Mouse (Mus musculus): Measurements from ENCODE around the gene Gnai3. TPM values are rescaled to one million over a fixed set of nuclear protein-coding genes. Genes with fewer than 3 reads are reported as not detected.

The Gnai3 gene
- polyA plus RNA-seq, 1 experiment from 2014 or later = 199 TPM

- H3K4me1 ChIP-seq (replicated peaks; ENCODE audit: control insufficient read depth, insufficient read depth, low read length) = no peaks in the 10 kb centered on the region
- ATAC-seq (ENCODE audit: low FRiP score) = no peak
- H3K4me3 ChIP-seq (ENCODE audit: low read depth, low read length) = no peak overlapping the region
- no peak overlapping the region for H3K4me2 ChIP-seq (replicated peaks; ENCODE audit: low read depth, low read length)
- no peak overlapping the region for H3K9ac ChIP-seq (ENCODE audit: low read depth, low read length)
- WGBS = 89% methylated on average over 3 of the region's 3 CpGs
- H3K27me3 ChIP-seq (ENCODE audit: control insufficient read depth, insufficient read depth, low read length) = no peaks in the 10 kb centered on the region
- no peaks in the 10 kb centered on the region for H3K36me3 ChIP-seq (ENCODE audit: control insufficient read depth, insufficient read depth, low read length)
- no peak overlapping the region for H3K27ac ChIP-seq (ENCODE audit: low read depth, low read length)
- H3K9me3 ChIP-seq (ENCODE audit: control insufficient read depth, low read length) = no peaks in the 10 kb centered on the region
- DNase-seq (ENCODE audit: low spot score) = no peak
Measured at GRCm38 (mm10) chr3:108126327-108126726, 19.6 kb downstream of the Gnai3 start.

GRCm38 (mm10) chr3:108124131-108124530 lies 21.8 kb downstream of the Gnai3 start:
- H3K36me3 ChIP-seq (ENCODE audit: control insufficient read depth, insufficient read depth, low read length) = no peaks in the 10 kb centered on the region
- no peak for ATAC-seq (ENCODE audit: low FRiP score)
- 75% methylated on average over 1 of the region's 1 CpGs for WGBS

GRCm38 (mm10) chr3:108123242-108123641 lies 22.7 kb downstream of the Gnai3 start:
- H3K27ac ChIP-seq (ENCODE audit: low read depth, low read length) = no peak overlapping the region
- DNase-seq (ENCODE audit: low spot score) = no peak
- no peak overlapping the region for H3K4me3 ChIP-seq (ENCODE audit: low read depth, low read length)
- ATAC-seq (ENCODE audit: low FRiP score) = no peak
- no peak overlapping the region for H3K4me2 ChIP-seq (replicated peaks; ENCODE audit: low read depth, low read length)
- H3K36me3 ChIP-seq (ENCODE audit: control insufficient read depth, insufficient read depth, low read length) = no peaks in the 10 kb centered on the region
- WGBS = 95% methylated on average over 5 of the region's 5 CpGs
- H3K27me3 ChIP-seq (ENCODE audit: control insufficient read depth, insufficient read depth, low read length) = no peaks in the 10 kb centered on the region
- no peak overlapping the region for H3K9ac ChIP-seq (ENCODE audit: low read depth, low read length)
- no peaks in the 10 kb centered on the region for H3K9me3 ChIP-seq (ENCODE audit: control insufficient read depth, low read length)
- H3K4me1 ChIP-seq (replicated peaks; ENCODE audit: control insufficient read depth, insufficient read depth, low read length) = no peaks in the 10 kb centered on the region

More at GRCm38 (mm10) chr3:108124131-108124530, 21.8 kb downstream of the Gnai3 start:
- H3K9me3 ChIP-seq (ENCODE audit: control insufficient read depth, low read length) = no peaks in the 10 kb centered on the region
- no peak overlapping the region for H3K4me3 ChIP-seq (ENCODE audit: low read depth, low read length)
- H3K4me1 ChIP-seq (replicated peaks; ENCODE audit: control insufficient read depth, insufficient read depth, low read length) = no peaks in the 10 kb centered on the region
- no peak overlapping the region for H3K9ac ChIP-seq (ENCODE audit: low read depth, low read length)
- no peak overlapping the region for H3K27ac ChIP-seq (ENCODE audit: low read depth, low read length)
- no peak overlapping the region for H3K4me2 ChIP-seq (replicated peaks; ENCODE audit: low read depth, low read length)
- no peaks in the 10 kb centered on the region for H3K27me3 ChIP-seq (ENCODE audit: control insufficient read depth, insufficient read depth, low read length)
- no peak for DNase-seq (ENCODE audit: low spot score)

GRCm38 (mm10) chr3:108121101-108121500 lies 24.8 kb downstream of the Gnai3 start:
- H3K4me3 ChIP-seq (ENCODE audit: low read depth, low read length) = no peak overlapping the region
- ATAC-seq (ENCODE audit: low FRiP score) (no peak), DNase-seq (ENCODE audit: low spot score) (no peak)
- no peaks in the 10 kb centered on the region for H3K4me1 ChIP-seq (replicated peaks; ENCODE audit: control insufficient read depth, insufficient read depth, low read length)
- H3K9me3 ChIP-seq (ENCODE audit: control insufficient read depth, low read length) = no peaks in the 10 kb centered on the region
- H3K4me2 ChIP-seq (replicated peaks; ENCODE audit: low read depth, low read length) = no peak overlapping the region
- H3K27me3 ChIP-seq (ENCODE audit: control insufficient read depth, insufficient read depth, low read length) = no peaks in the 10 kb centered on the region
- 0 out of 2 replicates have a peak, but pooled peaks cover 3% of the 10 kb centered on the region for H3K36me3 ChIP-seq (ENCODE audit: control insufficient read depth, insufficient read depth, low read length)
- 87% methylated on average over 3 of the region's 3 CpGs for WGBS
- no peak overlapping the region for H3K9ac ChIP-seq (ENCODE audit: low read depth, low read length)
- H3K27ac ChIP-seq (ENCODE audit: low read depth, low read length) = no peak overlapping the region

GRCm38 (mm10) chr3:108117465-108117864 lies 28.5 kb downstream of the Gnai3 start:
- Histone ChIP-seq H3K9ac (ENCODE audit: low read depth, low read length) (no peak overlapping the region), H3K4me1 (replicated peaks; ENCODE audit: control insufficient read depth, insufficient read depth, low read length) (no peaks in the 10 kb centered on the region), H3K4me3 (ENCODE audit: low read depth, low read length) (no peak overlapping the region), H3K36me3 (ENCODE audit: control insufficient read depth, insufficient read depth, low read length) (0 out of 2 replicates have a peak, but pooled peaks cover 4% of the 10 kb centered on the region), H3K27ac (ENCODE audit: low read depth, low read length) (no peak overlapping the region), H3K27me3 (ENCODE audit: control insufficient read depth, insufficient read depth, low read length) (no peaks in the 10 kb centered on the region), H3K4me2 (replicated peaks; ENCODE audit: low read depth, low read length) (no peak overlapping the region), H3K9me3 (ENCODE audit: control insufficient read depth, low read length) (no peaks in the 10 kb centered on the region)
- ATAC-seq (ENCODE audit: low FRiP score) (no peak), DNase-seq (ENCODE audit: low spot score) (no peak)
- 94% methylated on average over 6 of the region's 6 CpGs for WGBS

- Histone ChIP-seq H3K9ac (ENCODE audit: low read depth, low read length) (no peak overlapping the region), H3K9me3 (ENCODE audit: control insufficient read depth, low read length) (no peaks in the 10 kb centered on the region), H3K27me3 (ENCODE audit: control insufficient read depth, insufficient read depth, low read length) (no peaks in the 10 kb centered on the region), H3K36me3 (ENCODE audit: control insufficient read depth, insufficient read depth, low read length) (0 out of 2 replicates have a peak, but pooled peaks cover 7% of the 10 kb centered on the region), H3K27ac (ENCODE audit: low read depth, low read length) (no peak overlapping the region), H3K4me2 (replicated peaks; ENCODE audit: low read depth, low read length) (no peak overlapping the region), H3K4me1 (replicated peaks; ENCODE audit: control insufficient read depth, insufficient read depth, low read length) (no peaks in the 10 kb centered on the region), H3K4me3 (ENCODE audit: low read depth, low read length) (no peak overlapping the region)
- DNase-seq (ENCODE audit: low spot score) (no peak), ATAC-seq (ENCODE audit: low FRiP score) (no peak)
- WGBS = 93% methylated on average over 7 of the region's 7 CpGs
Measured at GRCm38 (mm10) chr3:108113591-108114289, 32.2 kb downstream of the Gnai3 start.

- 0 out of 2 replicates have a peak, but pooled peaks cover 7% of the 10 kb centered on the region for H3K36me3 ChIP-seq (ENCODE audit: control insufficient read depth, insufficient read depth, low read length)
Measured at GRCm38 (mm10) chr3:108112666-108113065, 33.3 kb downstream of the Gnai3 start.

GRCm38 (mm10) chr3:108112246-108112645 lies 33.7 kb downstream of the Gnai3 start:
- Histone ChIP-seq H3K4me2 (replicated peaks; ENCODE audit: low read depth, low read length) (no peak overlapping the region), H3K9ac (ENCODE audit: low read depth, low read length) (no peak overlapping the region), H3K27me3 (ENCODE audit: control insufficient read depth, insufficient read depth, low read length) (no peaks in the 10 kb centered on the region), H3K4me1 (replicated peaks; ENCODE audit: control insufficient read depth, insufficient read depth, low read length) (no peaks in the 10 kb centered on the region), H3K4me3 (ENCODE audit: low read depth, low read length) (no peak overlapping the region), H3K27ac (ENCODE audit: low read depth, low read length) (no peak overlapping the region), H3K9me3 (ENCODE audit: control insufficient read depth, low read length) (no peaks in the 10 kb centered on the region), H3K36me3 (ENCODE audit: control insufficient read depth, insufficient read depth, low read length) (0 out of 2 replicates have a peak, but pooled peaks cover 6% of the 10 kb centered on the region)
- ATAC-seq (ENCODE audit: low FRiP score) = no peak
- WGBS = 91% methylated on average over 7 of the region's 7 CpGs
- no peak for DNase-seq (ENCODE audit: low spot score)

More at GRCm38 (mm10) chr3:108112666-108113065, 33.3 kb downstream of the Gnai3 start:
- 90% methylated on average over 4 of the region's 4 CpGs for WGBS
- Histone ChIP-seq H3K9ac (ENCODE audit: low read depth, low read length) (no peak overlapping the region), H3K27ac (ENCODE audit: low read depth, low read length) (no peak overlapping the region), H3K4me1 (replicated peaks; ENCODE audit: control insufficient read depth, insufficient read depth, low read length) (no peaks in the 10 kb centered on the region), H3K4me3 (ENCODE audit: low read depth, low read length) (no peak overlapping the region), H3K4me2 (replicated peaks; ENCODE audit: low read depth, low read length) (no peak overlapping the region), H3K9me3 (ENCODE audit: control insufficient read depth, low read length) (no peaks in the 10 kb centered on the region), H3K27me3 (ENCODE audit: control insufficient read depth, insufficient read depth, low read length) (no peaks in the 10 kb centered on the region)
- DNase-seq (ENCODE audit: low spot score) (no peak), ATAC-seq (ENCODE audit: low FRiP score) (no peak)

- Histone ChIP-seq H3K4me1 (replicated peaks; ENCODE audit: control insufficient read depth, insufficient read depth, low read length) (no peaks in the 10 kb centered on the region), H3K9me3 (ENCODE audit: control insufficient read depth, low read length) (no peaks in the 10 kb centered on the region), H3K27ac (ENCODE audit: low read depth, low read length) (no peak overlapping the region), H3K9ac (ENCODE audit: low read depth, low read length) (no peak overlapping the region), H3K4me2 (replicated peaks; ENCODE audit: low read depth, low read length) (no peak overlapping the region), H3K36me3 (ENCODE audit: control insufficient read depth, insufficient read depth, low read length) (0 out of 2 replicates have a peak, but pooled peaks cover 5% of the 10 kb centered on the region), H3K27me3 (ENCODE audit: control insufficient read depth, insufficient read depth, low read length) (no peaks in the 10 kb centered on the region), H3K4me3 (ENCODE audit: low read depth, low read length) (no peak overlapping the region)
- 90% methylated on average over 5 of the region's 5 CpGs for WGBS
- DNase-seq (ENCODE audit: low spot score) (no peak), ATAC-seq (ENCODE audit: low FRiP score) (no peak)
Measured at GRCm38 (mm10) chr3:108111320-108111719, 34.6 kb downstream of the Gnai3 start.

All from hindbrain, embryonic 11.5 days (tissue).